Mouse (Mus musculus) ES-Bruce4 (cell line): ENCODE measurements around the gene Mecom. TPM values are rescaled to one million over a fixed set of nuclear protein-coding genes. Genes with fewer than 3 reads are reported as not detected.

Source experiments
- H3K27ac ChIP-seq: 2 replicates; pipeline ENCODE4 v1.5.1; 2012; ENCODE audit warnings: low read length, inconsistent platforms; ENCODE audit not compliant: insufficient read depth
- H3K27me3 ChIP-seq: 2 replicates; pipeline ENCODE4 v1.6.1; 2012; ENCODE audit warnings: mild to moderate bottlenecking, low read length, inconsistent platforms; ENCODE audit not compliant: control insufficient read depth, poor library complexity, insufficient read depth, severe bottlenecking
- H3K36me3 ChIP-seq: 2 replicates; pipeline ENCODE4 v1.6.1; 2012; ENCODE audit warnings: inconsistent platforms, mild to moderate bottlenecking, low read length, moderate library complexity; ENCODE audit not compliant: control insufficient read depth, poor library complexity, insufficient read depth, severe bottlenecking
- H3K4me1 ChIP-seq: one replicate; pipeline ENCODE4 v1.8.1; 2011; ENCODE audit warnings: low read length; ENCODE audit not compliant: control insufficient read depth, insufficient read depth
- H3K4me3 ChIP-seq: 2 replicates; pipeline ENCODE4 v1.5.1; 2011; ENCODE audit warnings: low read depth, mild to moderate bottlenecking, low read length
- H3K9ac ChIP-seq: 2 replicates; pipeline ENCODE4 v1.6.1; 2012; ENCODE audit warnings: low read depth, mild to moderate bottlenecking, inconsistent platforms; ENCODE audit not compliant: poor library complexity, severe bottlenecking
- H3K9me3 ChIP-seq: replicated peaks from 2 replicates; pipeline ENCODE4 v1.6.1; 2012; ENCODE audit warnings: mild to moderate bottlenecking, low read length, inconsistent platforms; ENCODE audit not compliant: control insufficient read depth, poor library complexity, insufficient read depth, severe bottlenecking
- CTCF ChIP-seq: IDR thresholded peaks from one replicate; pipeline ENCODE4 v1.8.1; 2011; ENCODE audit warnings: low read depth, low read length
- EP300 ChIP-seq: IDR thresholded peaks from 2 replicates; pipeline ENCODE4 v1.6.1; 2011; ENCODE audit warnings: low read depth, low read length; ENCODE audit not compliant: insufficient read depth
- POLR2A ChIP-seq: IDR thresholded peaks from one replicate; pipeline ENCODE4 v1.8.1; 2011; ENCODE audit warnings: low read length; ENCODE audit not compliant: insufficient read depth
- polyA plus RNA-seq: library from polyadenylated mRNA; stranded (reverse); fragments of >200 nt; gene quantifications from 2 replicates; pipeline ENCODE4 v1.2.4, GENCODE M21; 2011; ENCODE audit warnings: low read depth; ENCODE audit not compliant: missing spikeins, insufficient read depth, insufficient read length

Gene Mecom
- polyA plus RNA-seq, 1 experiment: 0.24 TPM

DNA sequence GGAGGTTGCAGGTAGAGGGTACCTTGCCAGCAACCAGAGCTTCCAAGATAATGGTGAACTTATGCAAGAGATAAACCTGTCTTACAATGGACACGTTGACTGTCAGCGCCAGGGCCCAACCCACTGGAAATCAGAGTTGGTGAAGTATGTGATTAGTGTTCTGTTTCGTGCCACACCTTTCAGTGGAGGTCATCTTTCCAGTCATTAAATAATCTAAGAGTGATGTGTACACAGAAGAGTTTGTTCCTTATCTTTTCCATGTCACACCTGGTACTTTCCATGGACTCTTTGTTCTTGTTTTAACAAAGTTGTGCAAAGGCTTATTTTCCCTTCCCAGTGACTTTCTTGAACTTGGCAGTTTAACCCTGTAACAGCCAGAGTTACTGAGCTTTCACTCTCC is 374.0 kb downstream of the Mecom start:
- Histone ChIP-seq H3K27me3 (peaks cover 1% of the 10 kb centered on the region; the same call in 1 of the 2 replicates), H3K27ac (no peak overlapping the region), H3K36me3 (no peaks in the 10 kb centered on the region), H3K4me3 (no peak overlapping the region), H3K9ac (no peak overlapping the region), H3K4me1 (no peaks in the 10 kb centered on the region), H3K9me3 (no peaks in the 10 kb centered on the region)
- TF ChIP-seq EP300 (no peak), CTCF (no peak), POLR2A (no peak)

DNA sequence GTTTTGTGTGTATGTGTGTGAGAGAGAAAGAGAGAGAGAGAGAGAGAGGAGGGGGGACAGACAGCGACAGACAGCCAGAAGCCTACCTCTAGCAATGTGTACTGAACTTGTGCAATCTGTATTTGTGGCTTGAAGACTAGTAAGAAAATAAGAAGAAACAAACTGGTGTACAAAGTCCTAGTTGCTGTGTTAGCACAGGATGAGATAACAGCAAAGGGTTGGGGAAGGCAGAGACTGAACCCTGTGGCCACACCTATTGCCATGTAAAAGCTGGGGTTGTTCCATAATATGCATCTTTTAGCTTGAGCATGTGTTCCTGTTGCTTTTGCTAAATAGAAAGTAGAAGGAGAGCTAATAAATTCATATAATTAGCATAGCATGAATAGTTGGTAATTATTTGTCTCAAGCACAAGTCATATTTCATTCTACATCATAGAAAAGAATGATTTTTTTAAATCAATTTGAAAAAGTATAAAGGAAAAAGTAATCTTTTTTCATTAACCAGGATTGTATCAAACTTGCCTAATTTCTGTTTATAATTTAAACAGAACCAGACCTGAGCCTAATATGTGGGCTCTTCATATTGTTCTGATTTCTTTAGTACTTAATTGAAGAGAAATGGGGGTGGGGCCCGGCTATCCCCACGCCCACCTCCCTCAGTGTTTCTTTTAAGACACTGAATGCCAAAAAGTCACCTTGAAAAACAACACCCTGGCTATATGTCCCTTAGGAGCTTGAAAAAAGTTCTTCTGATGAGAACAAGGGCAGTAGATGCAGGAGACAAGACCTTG is 379.2 kb downstream of the Mecom start:
- no peak overlapping the region for H3K27ac ChIP-seq
- H3K9ac ChIP-seq: no peak overlapping the region
- H3K27me3 ChIP-seq: peaks cover 1% of the 10 kb centered on the region; the same call in 1 of the 2 replicates
- no peaks in the 10 kb centered on the region for H3K36me3 ChIP-seq
- H3K4me1 ChIP-seq: no peaks in the 10 kb centered on the region
- TF ChIP-seq POLR2A: no peak
- TF ChIP-seq EP300: no peak
- no peak for TF ChIP-seq CTCF
- H3K4me3 ChIP-seq: no peak overlapping the region
- no peaks in the 10 kb centered on the region for H3K9me3 ChIP-seq

DNA sequence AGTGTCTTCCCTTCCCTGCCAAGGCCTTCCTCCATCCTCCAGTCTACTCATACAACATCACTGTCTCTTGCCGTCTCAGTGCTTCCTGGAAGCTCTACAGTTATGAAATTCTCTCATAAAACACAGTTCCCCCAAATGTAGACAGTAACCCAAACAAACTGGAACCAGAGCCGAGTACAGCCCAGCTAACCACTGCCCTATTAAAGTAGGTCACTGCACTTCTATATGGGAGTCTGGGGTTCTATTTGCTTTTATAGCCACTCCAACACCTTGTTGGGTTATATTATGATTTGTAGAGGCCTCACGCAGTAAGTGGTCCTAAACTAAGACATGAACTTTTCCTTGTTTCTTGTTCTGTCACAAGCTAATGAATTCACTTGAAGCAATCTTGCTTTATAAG is 380.8 kb downstream of the Mecom start:
- H3K27me3 ChIP-seq: peaks cover 1% of the 10 kb centered on the region; the same call in 1 of the 2 replicates
- H3K4me1 ChIP-seq: no peaks in the 10 kb centered on the region
- TF ChIP-seq EP300: no peak
- no peak for TF ChIP-seq CTCF
- no peak for TF ChIP-seq POLR2A
- H3K9ac ChIP-seq: no peak overlapping the region
- no peaks in the 10 kb centered on the region for H3K9me3 ChIP-seq
- H3K36me3 ChIP-seq: no peaks in the 10 kb centered on the region
- no peak overlapping the region for H3K27ac ChIP-seq
- H3K4me3 ChIP-seq: no peak overlapping the region

DNA sequence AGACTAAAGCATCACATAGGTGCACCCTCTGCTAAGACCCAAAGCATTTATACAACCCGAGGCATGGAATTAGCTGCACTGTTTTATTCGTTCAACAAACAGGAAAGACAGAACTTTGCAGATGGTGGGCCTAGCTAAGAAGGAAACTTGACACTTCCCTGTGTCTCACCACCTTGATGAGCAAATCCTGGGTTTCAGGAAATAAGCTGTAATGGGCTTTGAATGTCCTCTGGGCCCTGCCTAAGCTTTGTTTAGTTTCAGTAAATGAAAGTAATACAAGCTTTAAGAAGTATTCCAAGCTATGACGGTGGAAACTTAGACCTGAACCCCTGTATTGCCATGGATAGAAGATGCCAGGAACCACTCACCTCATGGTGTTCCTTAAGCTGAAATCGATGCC is 383.0 kb downstream of the Mecom start:
- H3K9me3 ChIP-seq: no peaks in the 10 kb centered on the region
- TF ChIP-seq POLR2A (no peak), CTCF (no peak), EP300 (no peak)
- H3K9ac ChIP-seq: no peak overlapping the region
- H3K27ac ChIP-seq: no peak overlapping the region
- no peaks in the 10 kb centered on the region for H3K36me3 ChIP-seq
- H3K4me3 ChIP-seq: no peak overlapping the region
- no peaks in the 10 kb centered on the region for H3K4me1 ChIP-seq
- H3K27me3 ChIP-seq: peaks cover 1% of the 10 kb centered on the region; the same call in 1 of the 2 replicates

DNA sequence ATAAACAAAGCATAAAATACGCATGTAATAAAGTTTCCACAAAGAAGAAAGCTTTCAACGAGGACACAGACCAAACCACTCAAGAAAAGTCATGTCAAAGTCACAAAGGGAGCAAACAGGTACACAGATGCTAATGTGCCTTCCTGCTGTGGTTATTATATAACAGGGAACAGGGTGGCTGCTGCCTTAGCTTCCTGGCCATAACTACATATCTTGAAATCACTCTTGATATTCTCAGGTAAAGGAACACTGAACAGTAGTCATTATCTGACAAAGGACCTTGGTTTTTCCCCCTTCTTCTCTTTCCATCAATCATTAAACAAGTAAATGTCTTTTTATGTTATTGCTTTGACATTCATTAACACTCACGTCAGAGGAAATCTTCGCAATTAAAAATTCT is 384.4 kb downstream of the Mecom start:
- no peaks in the 10 kb centered on the region for H3K9me3 ChIP-seq
- no peak overlapping the region for H3K4me3 ChIP-seq
- H3K4me1 ChIP-seq: no peaks in the 10 kb centered on the region
- H3K9ac ChIP-seq: no peak overlapping the region
- no peaks in the 10 kb centered on the region for H3K36me3 ChIP-seq
- H3K27ac ChIP-seq: no peak overlapping the region
- H3K27me3 ChIP-seq: no peaks in the 10 kb centered on the region
- no peak for TF ChIP-seq EP300
- no peak for TF ChIP-seq POLR2A
- TF ChIP-seq CTCF: no peak

GRCm38 (mm10) chr3:30160961-30161670 is 386.7 kb downstream of the Mecom start:
- Histone ChIP-seq H3K36me3 (no peaks in the 10 kb centered on the region), H3K27ac (no peak overlapping the region), H3K9ac (no peak overlapping the region), H3K27me3 (no peaks in the 10 kb centered on the region), H3K9me3 (no peaks in the 10 kb centered on the region), H3K4me3 (no peak overlapping the region), H3K4me1 (no peaks in the 10 kb centered on the region)
- no peak for TF ChIP-seq CTCF
- TF ChIP-seq POLR2A: no peak
- TF ChIP-seq EP300: no peak
